Mouse (Mus musculus): ENCODE measurements around the gene Banp. TPM values are rescaled to one million over a fixed set of nuclear protein-coding genes. Genes with fewer than 3 reads are reported as not detected.

Banp gene
- polyA plus RNA-seq, 1 experiment from 2014 or later: 45.2 TPM

- CTCF ChIA-PET: no interaction called here
- in situ Hi-C loops (cut with MboI; ENCODE audit: low pct_unique_long_range_greater_than_20kb): no loop called here
- no peak for DNase-seq (ENCODE audit: low read depth, low spot score)
- POLR2A ChIA-PET: interaction anchor here (0.9 kb wide), 1 partner anchor 13 kb away, joined by 3 read pairs; no protein-coding TSS in a partner anchor
- TF ChIP-seq CTCF (IDR thresholded peaks at IDR 0.05): no peak
- no peaks in the 10 kb centered on the region for H3K27me3 ChIP-seq
- no peak for ATAC-seq
Measured at GRCm38 (mm10) chr8:121955825-121956500, 6.4 kb downstream of the Banp start.

- ChIA-PET POLR2A (no interaction called here), CTCF (interaction anchor here (1.3 kb wide), 1 partner anchor 311 kb away, joined by 3 read pairs; no protein-coding TSS in a partner anchor)
- H3K27me3 ChIP-seq: no peaks in the 10 kb centered on the region
- no peak for ATAC-seq
- in situ Hi-C loops (cut with MboI; ENCODE audit: low pct_unique_long_range_greater_than_20kb): no loop called here
- TF ChIP-seq CTCF (IDR thresholded peaks at IDR 0.05): no peak
- DNase-seq (ENCODE audit: low read depth, low spot score): no peak
Measured at GRCm38 (mm10) chr8:121958395-121958794, 8.8 kb downstream of the Banp start.

DNA sequence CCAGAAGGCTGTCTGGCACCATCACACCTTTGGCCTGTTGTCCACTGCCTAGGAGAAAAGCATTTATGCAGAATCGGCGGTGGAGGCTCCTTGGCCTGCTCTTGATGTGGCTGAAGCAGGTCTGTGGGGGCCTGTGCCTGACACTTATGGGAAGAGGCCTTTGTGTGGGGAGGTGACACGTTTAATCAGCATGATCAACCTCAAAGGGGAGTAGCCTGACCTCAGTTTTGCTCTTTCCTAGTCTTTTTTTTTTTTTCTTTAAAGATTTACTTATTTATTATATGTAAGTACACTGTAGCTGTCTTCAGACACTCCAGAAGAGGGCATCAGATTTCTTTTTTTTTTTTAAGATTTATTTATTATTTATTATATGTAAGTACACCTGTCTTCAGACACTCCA is 13.3 kb downstream of the Banp start:
- POLR2A ChIA-PET: interaction anchor here (1.1 kb wide), 1 partner anchor 369 kb away, joined by 3 read pairs; no protein-coding TSS in a partner anchor
- ATAC-seq (no peak), DNase-seq (ENCODE audit: low read depth, low spot score) (no peak)
- in situ Hi-C loops (cut with MboI; ENCODE audit: low pct_unique_long_range_greater_than_20kb): no loop called here
- no peaks in the 10 kb centered on the region for H3K27me3 ChIP-seq
- CTCF ChIA-PET: interaction anchor here (1.2 kb wide), 2 partner anchors 14 to 180 kb away, joined by 3 read pairs; no protein-coding TSS in a partner anchor
- no peak for TF ChIP-seq CTCF (IDR thresholded peaks at IDR 0.05)

GRCm38 (mm10) chr8:121964716-121965512 is 15.4 kb downstream of the Banp start:
- no peak for TF ChIP-seq CTCF (IDR thresholded peaks at IDR 0.05)
- in situ Hi-C loops (cut with MboI; ENCODE audit: low pct_unique_long_range_greater_than_20kb): no loop called here
- ChIA-PET CTCF (interaction anchor here (1.1 to 1.5 kb wide), 2 partner anchors 13 to 27 kb away, joined by 3 to 5 read pairs; no protein-coding TSS in a partner anchor), POLR2A (interaction anchor here (1.6 kb wide), 1 partner anchor 12 kb away, joined by 5 read pairs; no protein-coding TSS in a partner anchor)
- DNase-seq (ENCODE audit: low read depth, low spot score): no peak
- no peak for ATAC-seq
- no peaks in the 10 kb centered on the region for H3K27me3 ChIP-seq

- H3K27me3 ChIP-seq: no peaks in the 10 kb centered on the region
- POLR2A ChIA-PET: no interaction called here
- ATAC-seq (no peak), DNase-seq (ENCODE audit: low read depth, low spot score) (no peak)
- CTCF ChIA-PET: no interaction called here
- in situ Hi-C loops (cut with MboI; ENCODE audit: low pct_unique_long_range_greater_than_20kb): no loop called here
- no peak for TF ChIP-seq CTCF (IDR thresholded peaks at IDR 0.05)
Measured at GRCm38 (mm10) chr8:121966110-121966509, 16.6 kb downstream of the Banp start.

DNA sequence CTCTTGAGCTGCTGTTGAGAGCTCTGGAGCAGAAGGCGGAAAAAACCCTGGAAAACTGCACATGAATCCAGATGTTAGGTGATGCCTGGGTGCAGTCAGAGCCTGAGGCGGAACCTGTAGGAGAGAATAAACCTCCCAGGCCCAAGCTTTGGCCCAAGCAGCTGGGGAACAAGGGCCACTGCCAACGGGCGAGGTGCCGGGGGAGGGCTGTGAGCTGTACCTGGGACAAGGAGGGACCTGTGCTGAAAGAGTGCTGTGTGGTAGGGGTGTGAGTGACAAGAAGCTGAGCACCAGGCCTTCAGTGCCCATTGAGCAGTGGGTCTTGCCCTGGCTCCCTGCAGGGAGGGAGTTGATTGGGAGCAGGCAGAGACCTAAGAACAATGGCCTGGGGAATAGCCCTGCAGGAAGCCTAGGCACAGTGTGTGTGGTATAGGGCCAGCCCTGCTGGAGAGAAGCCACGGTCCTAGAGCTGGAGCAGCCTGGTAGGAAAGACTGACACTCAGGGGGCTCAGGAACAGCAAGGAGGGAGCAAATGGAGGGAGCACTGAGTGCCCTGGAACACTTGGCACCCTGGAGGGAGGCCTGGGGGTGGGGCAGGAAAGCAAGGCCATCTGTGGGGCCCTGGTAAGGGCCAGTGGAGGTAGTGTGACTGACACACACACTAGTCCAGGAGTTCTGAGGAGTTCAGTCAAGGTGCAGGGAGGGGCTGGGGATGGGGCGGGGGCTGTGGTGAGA is 17.3 kb downstream of the Banp start:
- DNase-seq (ENCODE audit: low read depth, low spot score) (no peak), ATAC-seq (no peak)
- POLR2A ChIA-PET: interaction anchor here (0.6 to 1.2 kb wide), 3 partner anchors 13 to 380 kb away, joined by 3 read pairs; no protein-coding TSS in a partner anchor
- no peaks in the 10 kb centered on the region for H3K27me3 ChIP-seq
- CTCF ChIA-PET: interaction anchor here (3.1 kb wide), 1 partner anchor 11 kb away, joined by 14 read pairs; no protein-coding TSS in a partner anchor
- TF ChIP-seq CTCF (IDR thresholded peaks at IDR 0.05): no peak
- in situ Hi-C loops (cut with MboI; ENCODE audit: low pct_unique_long_range_greater_than_20kb): no loop called here

DNA sequence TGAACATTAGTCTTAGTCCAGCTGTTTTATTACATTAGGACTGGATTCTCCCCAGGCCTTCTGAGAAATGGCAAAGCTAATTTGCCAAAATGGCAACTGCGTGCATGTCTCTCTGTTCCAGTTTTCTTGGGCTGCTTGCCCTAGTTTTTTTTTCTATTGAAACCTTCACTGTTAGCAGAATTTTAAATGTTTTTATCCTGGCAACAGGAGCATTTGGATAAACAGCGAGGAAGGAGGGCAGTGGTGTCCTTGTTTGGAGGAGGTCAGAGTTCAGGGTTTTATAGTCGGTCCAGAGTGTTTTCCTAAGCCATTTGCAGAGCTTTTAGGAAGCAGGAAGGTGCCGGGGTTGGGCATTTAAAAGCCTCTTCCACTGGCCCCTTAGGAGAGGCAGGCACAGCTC is 18.4 kb downstream of the Banp start:
- CTCF ChIA-PET: interaction anchor here (1.3 to 3.1 kb wide), 2 partner anchors 10 to 19 kb away, joined by 3 to 14 read pairs; no protein-coding TSS in a partner anchor
- in situ Hi-C loops (cut with MboI; ENCODE audit: low pct_unique_long_range_greater_than_20kb): no loop called here
- no peak for TF ChIP-seq CTCF (IDR thresholded peaks at IDR 0.05)
- ATAC-seq (no peak), DNase-seq (ENCODE audit: low read depth, low spot score) (no peak)
- no peaks in the 10 kb centered on the region for H3K27me3 ChIP-seq
- POLR2A ChIA-PET: interaction anchor here (0.6 to 1.2 kb wide), 4 partner anchors 14 to 366 kb away, joined by 3 to 4 read pairs (median 3); no protein-coding TSS in a partner anchor

GRCm38 (mm10) chr8:121968542-121968941 is 19.0 kb downstream of the Banp start:
- POLR2A ChIA-PET: interaction anchor here (0.9 to 1.0 kb wide), 2 partner anchors 12 to 301 kb away, joined by 3 read pairs; no protein-coding TSS in a partner anchor
- CTCF ChIA-PET: interaction anchor here (1.3 to 3.1 kb wide), 2 partner anchors 9 to 19 kb away, joined by 3 to 14 read pairs; no protein-coding TSS in a partner anchor
- ATAC-seq: no peak

DNA sequence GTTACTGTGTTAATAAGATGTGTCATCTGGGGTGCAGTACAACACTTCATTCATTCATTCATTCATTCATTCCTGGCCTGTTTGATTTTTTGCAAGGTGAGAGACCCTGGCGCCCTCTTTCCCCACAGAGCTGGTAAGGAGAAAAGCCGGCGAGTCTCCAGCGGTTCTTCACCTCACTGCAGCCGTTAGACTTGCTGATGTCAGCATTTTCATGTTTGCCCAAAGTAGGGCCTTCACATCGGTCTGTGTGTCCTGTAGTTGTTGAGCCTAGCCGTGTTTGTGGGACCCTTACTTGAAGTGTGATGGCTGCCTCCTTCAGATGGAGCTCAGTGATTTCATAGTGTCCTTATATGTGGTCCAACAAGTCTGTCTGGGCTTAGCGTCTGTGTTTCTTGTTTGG is 20.7 kb downstream of the Banp start:
- CTCF ChIA-PET: no interaction called here
- no peak for ATAC-seq

More at GRCm38 (mm10) chr8:121968542-121968941, 19.0 kb downstream of the Banp start:
- in situ Hi-C loops (cut with MboI; ENCODE audit: low pct_unique_long_range_greater_than_20kb): no loop called here
- H3K27me3 ChIP-seq: no peaks in the 10 kb centered on the region
- TF ChIP-seq CTCF (IDR thresholded peaks at IDR 0.05): no peak
- no peak for DNase-seq (ENCODE audit: low read depth, low spot score)

More for the DNA sequence above, 20.7 kb downstream of the Banp start:
- in situ Hi-C loops (cut with MboI; ENCODE audit: low pct_unique_long_range_greater_than_20kb): loop anchor here (10.0 kb wide), 1 partner anchor 295 kb away; no protein-coding TSS in a partner anchor
- H3K27me3 ChIP-seq: no peaks in the 10 kb centered on the region
- POLR2A ChIA-PET: no interaction called here
- TF ChIP-seq CTCF (IDR thresholded peaks at IDR 0.05): no peak
- DNase-seq (ENCODE audit: low read depth, low spot score): no peak
